Comparison of ENCODE assay signal across 8 mouse cellular contexts in genomic region chr1:181852466-181852865, GRCm38 (mm10). TPM values are rescaled to one million over a fixed set of nuclear protein-coding genes. Genes with fewer than 3 reads are reported as not detected.
DNase-seq lines count a peak whose midpoint lies in the region; ATAC-seq and TF ChIP-seq lines count a peak whose summit lies in the region.

No protein-coding gene starts in this region.

- no peak overlapping the region for H3K9ac ChIP-seq in neural tube, embryonic 15.5 days (replicated peaks)
- H3K9ac ChIP-seq in liver, embryonic 14.5 days (replicated peaks): no peak overlapping the region; the same call in 1 of the 2 replicates
- H3K9ac ChIP-seq in stomach, embryonic 15.5 days: no peak overlapping the region

- H3K4me3 ChIP-seq in neural tube, embryonic 15.5 days (replicated peaks): no peak overlapping the region
- peak overlapping the region; percentile 30 to 38; a peak in 3 of 4 replicates for H3K4me3 ChIP-seq in liver, embryonic 14.5 days (ENCODE audit: insufficient read depth in 1 of 2, low read depth in 2 of 2, low read length in 2 of 2)
- no peak overlapping the region for H3K4me3 ChIP-seq in stomach, embryonic 15.5 days (replicated peaks)

- H3K27ac ChIP-seq in neural tube, embryonic 15.5 days (replicated peaks): no peak overlapping the region
- H3K27ac ChIP-seq in liver, embryonic 14.5 days: no peak overlapping the region
- peak overlapping the region; percentile 21; the same call in 1 of the 2 replicates for H3K27ac ChIP-seq in stomach, embryonic 15.5 days

- H3K27me3 ChIP-seq in neural tube, embryonic 15.5 days (replicated peaks): no peaks in the 10 kb centered on the region
- no peaks in the 10 kb centered on the region; the same call in 1 of the 2 replicates for H3K27me3 ChIP-seq in liver, embryonic 14.5 days (ENCODE audit: control insufficient read depth, insufficient read depth, low read length)
- no peaks in the 10 kb centered on the region for H3K27me3 ChIP-seq in stomach, embryonic 15.5 days (replicated peaks)

- intact Hi-C loops in heart, postnatal 36 days (cut with DNase I): no loop called here
- intact Hi-C loops in left cerebral cortex, postnatal 25 days (cut with DNase I): no loop called here

- no peak for TF ChIP-seq EP300 in liver, embryonic 14.5 days (IDR thresholded peaks at IDR 0.05; ENCODE audit: low read depth)

- ATAC-seq in neural tube, embryonic 15.5 days (ENCODE audit: low FRiP score): no peak
- 0 out of 2 replicates have a peak, but pooled peaks have one; percentile 26 for ATAC-seq in liver, embryonic 14.5 days (ENCODE audit: insufficient read depth)
- ATAC-seq in stomach, embryonic 15.5 days (ENCODE audit: insufficient read depth, low FRiP score, low read depth): 0 out of 2 replicates have a peak, but pooled peaks have one; percentile 24

- no peaks in the 10 kb centered on the region for H3K36me3 ChIP-seq in neural tube, embryonic 15.5 days
- H3K36me3 ChIP-seq in liver, embryonic 14.5 days (replicated peaks; ENCODE audit: control insufficient read depth, insufficient read depth, low read depth): no peaks in the 10 kb centered on the region
- no peaks in the 10 kb centered on the region for H3K36me3 ChIP-seq in stomach, embryonic 15.5 days

- no peaks in the 10 kb centered on the region; the same call in 1 of the 2 replicates for H3K9me3 ChIP-seq in neural tube, embryonic 15.5 days (replicated peaks)
- H3K9me3 ChIP-seq in liver, embryonic 14.5 days (ENCODE audit: control insufficient read depth, low read length): no peaks in the 10 kb centered on the region
- H3K9me3 ChIP-seq in stomach, embryonic 15.5 days: no peaks in the 10 kb centered on the region

- WGBS in neural tube, embryonic 15.5 days: 44% methylated on average over 13 of the region's 13 CpGs
- WGBS in liver, embryonic 14.5 days (ENCODE audit: insufficient replicate concordance): 22% methylated on average over 13 of the region's 13 CpGs
- 47% methylated on average over 13 of the region's 13 CpGs for WGBS in stomach, embryonic 15.5 days

- TF ChIP-seq CTCF in liver, embryonic 14.5 days (IDR thresholded peaks at IDR 0.05; ENCODE audit: low read depth): no peak

- peak overlapping the region; percentile 50; the same call in 1 of the 2 replicates for H3K4me2 ChIP-seq in neural tube, embryonic 15.5 days
- peak overlapping the region; percentile 48 for H3K4me2 ChIP-seq in liver, embryonic 14.5 days (ENCODE audit: low read depth)
- peak overlapping the region; percentile 48 for H3K4me2 ChIP-seq in stomach, embryonic 15.5 days

- DNase-seq in neural tube, embryonic 10.5 days (ENCODE audit: extremely low spot score, low spot score): no peak
- DNase-seq in heart, postnatal 36 days: peak; percentile 31 to 45
- DNase-seq in liver, embryonic 14.5 days (ENCODE audit: low read depth in 3 of 3, low spot score in 3 of 3): no peak
- no peak for DNase-seq in left cerebral cortex, postnatal 25 days (ENCODE audit: low spot score in 2 of 2)
- no peak for DNase-seq in ovary, postnatal 10 days (ENCODE audit: low spot score)
- DNase-seq in ovary, postnatal 14 days (ENCODE audit: low spot score): no peak

- peaks cover 11% of the 10 kb centered on the region for H3K4me1 ChIP-seq in neural tube, embryonic 15.5 days
- no peaks in the 10 kb centered on the region for H3K4me1 ChIP-seq in liver, embryonic 14.5 days (replicated peaks; ENCODE audit: control insufficient read depth in 2 of 2, insufficient read depth in 2 of 2, low read length in 1 of 2)
- H3K4me1 ChIP-seq in stomach, embryonic 15.5 days: 0 out of 2 replicates have a peak, but pooled peaks cover 3% of the 10 kb centered on the region

RNA-seq across cellular contexts. Expression of gene Lbr, which starts 9.6 kb away (rescaled TPM):
- polyA plus RNA-seq in neural tube, embryonic 15.5 days (2015; fragmentation: Nextera tagmentation; extraction: Ambion mirVana): 22.5 and 52.3 TPM in 2 replicates
- total RNA-seq in heart, postnatal 36 days (2021): 10 to 100 TPM; 24.5 to 27.8 TPM
- 55.7 and 65.7 TPM in 2 replicates for polyA plus RNA-seq in liver, embryonic 14.5 days (2012; rRNA removed)
- polyA plus RNA-seq in liver, embryonic 14.5 days (2014; fragmentation: Nextera tagmentation; extraction: Ambion mirVana): 259 and 284 TPM in 2 replicates
- polyA plus RNA-seq in stomach, embryonic 15.5 days (2015; fragmentation: Nextera tagmentation; extraction: Ambion mirVana): 127 and 133 TPM in 2 replicates
- total RNA-seq in left cerebral cortex, postnatal 25 days (2021): 10 to 100 TPM; 12.7 to 12.9 TPM

Comparison
In these comparisons a context has a peak if more than half of its experiments do, and no peak if none do; other contexts are left out.
1. H3K4me3 ChIP-seq: peak in liver, embryonic 14.5 days (2 of 2); none in neural tube, embryonic 15.5 days (single experiment) and stomach, embryonic 15.5 days (single experiment).
2. DNase-seq: peak in heart, postnatal 36 days (2 of 2); none in neural tube, embryonic 10.5 days (single experiment), liver, embryonic 14.5 days (0 of 3), left cerebral cortex, postnatal 25 days (0 of 2), ovary, postnatal 10 days (single experiment) and ovary, postnatal 14 days (single experiment).
3. Peak in every context shown above with its lines, with median percentiles within 50 percentile points of each other: H3K4me2 ChIP-seq.